Mouse (Mus musculus) layer of hippocampus, adult 18-20 months (tissue): ENCODE data around the gene Dab2. TPM values are rescaled to one million over a fixed set of nuclear protein-coding genes. Genes with fewer than 3 reads are reported as not detected.
A peak's percentile ranks its signal among the peaks of the same experiment; 100 is the strongest.

Source experiments
- DNase-seq, 2 experiments: peaks; one replicate each; pipeline ENCODE4 v3.0.0; 2022; ENCODE audit warnings: low spot score in 2 of 2
- total RNA-seq, 2 experiments: library from RNA; stranded (reverse); gene quantifications; 2 replicates each; pipeline ENCODE4 v1.2.3; 2021

Gene Dab2
- total RNA-seq, 2 experiments from 2014 or later = 5.8 to 7.1 TPM

GRCm38 (mm10) chr15:6323577-6323976 is 24.0 kb downstream of the Dab2 start:
- DNase-seq = peak; percentile 54 to 65

DNA sequence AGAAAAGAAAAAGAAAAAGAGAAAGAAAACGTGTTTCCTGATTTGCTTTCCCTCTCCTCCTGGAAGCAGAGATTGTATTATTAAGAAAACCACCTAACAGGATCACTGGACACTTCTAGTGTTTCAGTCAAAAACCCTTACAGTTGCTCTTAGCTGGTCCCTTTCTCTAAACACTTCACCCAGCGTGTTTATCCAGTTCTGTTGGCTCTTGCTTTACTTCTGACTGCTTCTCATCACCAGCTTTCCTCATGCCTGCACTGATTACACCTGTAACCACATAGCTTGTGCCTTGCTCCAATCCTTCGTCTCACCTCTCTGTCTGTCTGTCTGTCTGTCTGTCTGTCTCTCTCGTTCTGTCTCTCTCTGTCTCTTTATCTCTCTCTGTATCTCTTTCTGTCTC is 25.9 kb downstream of the Dab2 start:
- DNase-seq = no peak

- DNase-seq = peak; percentile 16 to 46
Measured at GRCm38 (mm10) chr15:6326011-6326410, 26.4 kb downstream of the Dab2 start.

DNA sequence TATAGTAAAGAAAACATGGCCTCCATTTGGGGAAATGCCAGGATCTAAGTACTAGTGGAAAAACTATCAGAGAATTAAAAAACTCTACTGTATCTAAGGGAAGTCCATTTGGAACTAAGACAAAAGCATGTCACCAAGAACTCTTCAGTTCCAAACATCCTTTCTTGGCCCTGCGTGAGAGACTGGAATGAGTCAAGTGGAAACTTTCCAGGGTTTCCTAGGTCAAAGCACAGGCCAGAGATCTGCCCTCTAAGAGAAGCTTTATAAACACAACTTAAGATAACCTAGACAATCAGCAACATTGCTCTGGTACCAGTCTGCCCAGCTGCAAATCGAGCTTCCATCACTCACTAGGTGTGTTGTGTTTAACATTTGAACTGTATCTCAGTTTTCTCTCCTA is 31.8 kb downstream of the Dab2 start:
- no peak for DNase-seq

DNA sequence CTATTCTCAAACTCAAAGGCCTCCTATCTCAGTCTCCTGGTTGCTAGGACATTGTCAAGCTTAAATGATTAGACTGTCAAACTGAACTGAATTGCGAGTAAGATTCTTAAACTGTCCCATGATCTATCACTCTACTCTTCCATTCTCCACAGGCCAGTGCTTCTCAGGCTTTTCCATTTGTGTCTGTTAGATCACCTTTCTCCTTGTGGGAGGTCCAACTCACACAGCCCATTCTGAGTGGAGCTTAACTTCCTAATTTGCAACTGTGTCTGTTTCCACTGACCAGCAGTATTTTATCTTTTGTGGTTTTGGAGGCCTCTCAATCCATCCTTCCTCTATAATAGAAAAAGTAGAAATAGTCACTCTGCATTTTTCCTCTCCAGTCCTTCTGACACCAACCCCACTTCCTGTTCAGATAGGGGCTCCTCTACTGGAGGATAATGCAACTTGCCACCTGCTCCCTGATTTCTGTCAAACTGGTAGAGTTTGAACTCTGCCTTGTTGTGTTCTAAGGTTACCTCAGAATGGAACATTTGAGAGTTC is 35.1 kb downstream of the Dab2 start:
- no peak for DNase-seq

- no peak for DNase-seq
Measured at GRCm38 (mm10) chr15:6339767-6340166, 40.2 kb downstream of the Dab2 start.

- no peak for DNase-seq
Measured at GRCm38 (mm10) chr15:6340347-6340746, 40.8 kb downstream of the Dab2 start.

- DNase-seq = no peak
Measured at GRCm38 (mm10) chr15:6341427-6341826, 41.8 kb downstream of the Dab2 start.

DNA sequence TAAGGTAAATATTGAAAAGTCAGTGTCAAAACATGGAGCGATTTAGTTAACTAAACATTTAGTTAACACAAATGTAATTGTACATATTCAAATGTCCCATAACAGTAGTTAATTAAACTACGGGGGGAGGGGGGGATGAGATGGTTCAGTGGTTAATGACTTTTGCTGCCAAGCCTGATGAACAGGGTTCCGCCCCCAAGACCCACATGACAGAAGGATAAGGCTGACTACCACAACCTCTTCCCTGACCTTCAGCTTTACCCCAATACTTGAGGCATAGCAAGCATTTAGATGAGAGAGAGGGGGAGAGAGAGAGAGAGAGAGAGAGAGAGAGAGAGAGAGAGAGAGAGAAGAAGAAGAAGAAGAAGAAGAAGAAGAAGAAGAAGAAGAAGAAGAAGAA is 54.3 kb downstream of the Dab2 start:
- DNase-seq = no peak

- DNase-seq = peak in 1 of 2 experiments; percentile 5
Measured at GRCm38 (mm10) chr15:6359859-6360258, 60.3 kb downstream of the Dab2 start.

GRCm38 (mm10) chr15:6369974-6370373 is 70.4 kb downstream of the Dab2 start:
- DNase-seq = no peak

GRCm38 (mm10) chr15:6371486-6371885 is 71.9 kb downstream of the Dab2 start:
- no peak for DNase-seq

- no peak for DNase-seq
Measured at GRCm38 (mm10) chr15:6375016-6375415, 75.4 kb downstream of the Dab2 start.

DNA sequence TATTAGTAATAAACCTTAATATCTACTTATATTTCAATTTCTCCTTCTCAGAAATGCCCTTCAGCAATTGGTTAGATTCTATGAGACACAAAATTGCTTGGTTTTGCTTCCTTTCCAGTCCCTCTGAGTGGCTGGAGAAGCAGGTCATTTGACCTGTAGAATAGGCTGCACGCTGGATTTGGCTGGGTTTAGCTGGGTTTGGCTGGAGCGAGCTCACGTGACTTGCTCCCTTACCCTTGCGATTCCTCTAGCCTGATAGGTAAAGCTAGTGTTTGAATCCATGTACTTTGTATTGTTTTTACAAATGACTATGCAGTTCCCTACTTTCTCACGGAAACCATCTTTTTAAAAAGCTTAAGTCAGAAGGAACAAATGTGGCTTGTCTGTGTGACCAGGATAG is 76.4 kb downstream of the Dab2 start:
- DNase-seq = no peak

GRCm38 (mm10) chr15:6376785-6377184 is 77.2 kb downstream of the Dab2 start:
- DNase-seq = no peak

- no peak for DNase-seq
Measured at GRCm38 (mm10) chr15:6384027-6384426, 84.4 kb downstream of the Dab2 start.

DNA sequence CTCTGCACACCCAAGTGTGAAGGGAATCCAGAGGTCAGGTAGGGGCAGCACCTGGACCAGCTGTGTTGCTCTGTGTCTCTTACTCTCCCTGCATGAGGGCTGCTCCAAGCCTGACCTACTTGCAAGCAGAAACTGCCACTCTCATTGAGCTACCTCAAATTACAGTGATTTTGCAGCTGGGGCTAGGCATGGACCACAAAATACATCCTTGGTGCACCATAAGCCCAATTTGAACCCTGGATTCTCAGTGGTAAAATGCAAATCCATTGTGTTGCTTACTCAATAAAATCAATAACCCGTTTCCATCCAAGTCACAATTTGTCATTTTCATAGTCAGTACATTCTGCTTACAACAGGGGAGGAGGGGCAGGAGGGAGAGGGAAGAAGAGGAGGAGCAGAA is 85.7 kb downstream of the Dab2 start:
- DNase-seq = no peak

DNA sequence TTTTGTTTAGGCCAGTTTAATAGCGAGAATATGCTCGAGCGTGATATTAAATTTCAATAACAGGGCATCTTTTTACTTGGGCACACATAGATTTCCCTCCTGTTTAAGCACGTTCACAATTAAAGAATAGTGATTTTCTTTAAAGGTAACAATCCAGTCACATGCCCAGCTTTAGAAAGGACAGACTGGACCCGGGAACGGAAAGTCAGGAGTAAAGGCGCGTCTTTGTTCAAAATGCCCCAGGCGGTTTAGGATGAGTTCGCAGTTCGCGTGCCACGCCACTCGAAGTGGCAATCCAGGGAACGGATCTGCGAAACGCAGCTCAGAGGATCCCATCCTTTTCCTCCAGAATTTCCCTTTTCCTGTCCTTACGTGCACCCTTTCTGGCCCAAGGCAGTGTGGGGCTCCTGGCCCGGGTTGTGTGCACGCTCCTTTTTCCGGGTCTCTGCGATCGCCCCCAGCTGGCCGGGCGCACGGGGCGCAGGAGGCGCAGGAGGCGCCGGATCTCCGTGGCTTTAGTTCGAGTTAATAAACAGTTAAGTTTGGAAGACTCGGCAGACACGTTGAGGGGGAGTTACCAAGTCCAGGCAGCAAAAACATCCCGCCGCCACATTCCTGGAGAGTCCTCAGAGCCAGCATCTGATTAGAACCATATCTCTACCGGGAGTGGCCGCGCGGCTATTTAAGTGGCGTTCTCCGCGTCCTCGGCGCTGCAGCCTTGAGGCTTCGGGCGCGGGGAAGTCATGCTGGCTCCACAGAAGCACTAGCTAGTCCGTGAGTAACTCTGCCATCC is 86.8 kb downstream of the Dab2 start:
- peak; percentile 22 to 46 for DNase-seq

- no peak for DNase-seq
Measured at GRCm38 (mm10) chr15:6386961-6387728, 87.6 kb downstream of the Dab2 start.

DNA sequence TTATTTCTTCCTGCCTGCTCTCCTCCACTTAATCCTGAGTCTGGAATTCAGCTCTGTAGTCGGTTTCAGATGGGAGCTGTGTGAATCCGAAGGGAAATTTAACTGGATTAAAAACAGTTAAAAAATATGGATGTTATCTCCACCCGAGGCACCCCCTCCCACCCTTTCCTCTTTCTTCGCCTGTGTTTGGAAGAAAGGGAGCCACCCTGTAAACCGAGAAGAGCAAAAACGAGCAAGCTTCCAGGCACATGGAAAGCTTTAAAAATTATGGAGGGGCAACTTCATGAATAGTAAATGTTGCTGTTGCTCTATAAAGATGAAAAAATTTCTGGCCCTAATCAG is 88.1 kb downstream of the Dab2 start:
- no peak for DNase-seq

DNA sequence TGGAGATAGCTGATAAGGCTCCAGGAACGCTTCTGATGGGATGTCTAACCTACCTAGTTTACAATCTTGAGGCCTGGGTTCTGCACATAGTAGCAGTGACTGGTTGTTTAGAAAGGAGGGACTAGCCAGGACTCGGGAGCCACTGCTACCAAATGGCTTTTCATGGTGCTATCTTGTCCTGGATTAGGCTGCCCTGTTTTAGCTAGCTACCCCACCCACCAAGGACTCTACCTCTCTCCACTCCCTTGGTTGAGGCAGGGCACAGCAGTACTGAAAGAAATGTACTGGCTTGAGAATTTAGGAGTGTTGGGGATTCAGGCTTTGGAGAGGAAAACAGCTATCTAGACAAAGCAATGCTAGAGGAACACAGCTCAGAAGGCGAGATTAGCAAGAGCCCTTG is 88.6 kb downstream of the Dab2 start:
- DNase-seq = no peak

- no peak for DNase-seq
Measured at GRCm38 (mm10) chr15:6388631-6389030, 89.0 kb downstream of the Dab2 start.
